In genomic region chr6:67014679-67015075, GRCm38 (mm10) we compare ENCODE assay signal across 11 mouse cellular contexts. TPM values are rescaled to one million over a fixed set of nuclear protein-coding genes. Genes with fewer than 3 reads are reported as not detected.
DNase-seq lines count a peak whose midpoint lies in the region; ATAC-seq and TF ChIP-seq lines count a peak whose summit lies in the region.
"Had no signal": no experiment of that assay in that cellular context is flagged by ENCODE, and none has a peak within 500 bp of the region (broad histone marks: within the 10 kb centered on the region; RNA-seq: fewer than 3 reads in every experiment).

No protein-coding gene starts in this region.

- no peak overlapping the region for H3ac ChIP-seq in C2C12 (ENCODE audit: control insufficient read depth, insufficient read length, low read depth)

- peak; percentile 91 for ATAC-seq in intestine, postnatal 0 days
- ATAC-seq in liver, embryonic 15.5 days (ENCODE audit: insufficient read depth): peak; percentile 43

- no peaks in the 10 kb centered on the region for H3K79me2 ChIP-seq in C2C12 (ENCODE audit: control insufficient read depth, insufficient read depth)

- no peaks in the 10 kb centered on the region for H3K27me3 ChIP-seq in C2C12 (ENCODE audit: control insufficient read depth, insufficient read depth, insufficient read length)
- H3K27me3 ChIP-seq in intestine, postnatal 0 days (replicated peaks; ENCODE audit: control insufficient read depth, insufficient read depth, low read length): no peaks in the 10 kb centered on the region
- H3K27me3 ChIP-seq in liver, embryonic 15.5 days: no peaks in the 10 kb centered on the region
- H3K27me3 ChIP-seq: stomach, embryonic 15.5 days had no signal

- peaks cover 2% of the 10 kb centered on the region for H3K79me3 ChIP-seq in C2C12 (ENCODE audit: low read depth)

- 55% methylated on average over 1 of the region's 1 CpGs for WGBS in intestine, postnatal 0 days
- WGBS in liver, embryonic 15.5 days (ENCODE audit: insufficient replicate concordance): 81% methylated on average over 1 of the region's 1 CpGs

- intact Hi-C loops in gastrocnemius, adult 2 months (cut with DNase I): no loop called here

- no peak overlapping the region for H3K4me3 ChIP-seq in gastrocnemius, adult 2 months
- no peak overlapping the region for H3K4me3 ChIP-seq in C2C12 (ENCODE audit: insufficient read depth, poor library complexity, severe bottlenecking)
- no peak overlapping the region for H3K4me3 ChIP-seq in intestine, postnatal 0 days (ENCODE audit: low read depth, low read length)
- no peak overlapping the region for H3K4me3 ChIP-seq in liver, embryonic 15.5 days (replicated peaks)
- H3K4me3 ChIP-seq: stomach, embryonic 15.5 days had no signal

- H3K36me3 ChIP-seq in C2C12 (ENCODE audit: control insufficient read depth, insufficient read depth): no peaks in the 10 kb centered on the region
- H3K36me3 ChIP-seq in intestine, postnatal 0 days (ENCODE audit: control insufficient read depth, insufficient read depth): peaks cover 13% of the 10 kb centered on the region
- H3K36me3 ChIP-seq in liver, embryonic 15.5 days (replicated peaks): no peaks in the 10 kb centered on the region
- H3K36me3 ChIP-seq: stomach, embryonic 15.5 days had no signal

- peak overlapping the region; percentile 55 for H3K27ac ChIP-seq in gastrocnemius, adult 2 months
- H3K27ac ChIP-seq in intestine, postnatal 0 days (ENCODE audit: low read depth, low read length): peak overlapping the region; percentile 86
- H3K27ac ChIP-seq in liver, embryonic 15.5 days (replicated peaks): peak overlapping the region; percentile 78
- H3K27ac ChIP-seq: stomach, embryonic 15.5 days had no signal

- TF ChIP-seq CTCF in gastrocnemius, adult 2 months (IDR thresholded peaks at IDR 0.05): no peak
- no peak for TF ChIP-seq CTCF in C2C12 (IDR thresholded peaks at IDR 0.05; ENCODE audit: control insufficient read depth, insufficient read depth, insufficient read length)
- TF ChIP-seq CTCF in intestine, postnatal 0 days (IDR thresholded peaks at IDR 0.05; ENCODE audit: low read depth): no peak

- H3K9ac ChIP-seq in intestine, postnatal 0 days (ENCODE audit: low read depth, low read length): no peak overlapping the region
- 0 out of 2 replicates have a peak overlapping the region, but pooled peaks have one; percentile 7 for H3K9ac ChIP-seq in liver, embryonic 15.5 days
- H3K9ac ChIP-seq: lung, embryonic 14.5 days; stomach, embryonic 15.5 days had no signal

- no peak overlapping the region for H3K4me2 ChIP-seq in intestine, postnatal 0 days (replicated peaks; ENCODE audit: low read depth)
- peak overlapping the region; percentile 42; the same call in 1 of the 2 replicates for H3K4me2 ChIP-seq in liver, embryonic 15.5 days
- H3K4me2 ChIP-seq: lung, embryonic 14.5 days; stomach, embryonic 15.5 days had no signal

- DNase-seq in gastrocnemius, adult 2 months: peak; percentile 28
- DNase-seq in gastrocnemius, postnatal 25 days: no peak
- DNase-seq in urinary bladder, adult 2 months (ENCODE audit: low spot score): no peak
- DNase-seq in cerebellum, adult 9-11 months: no peak
- DNase-seq in spleen, postnatal 36 days (ENCODE audit: low spot score in 2 of 2): no peak
- DNase-seq: cerebellum, adult 18-20 months; lung, embryonic 14.5 days had no signal

- no peaks in the 10 kb centered on the region for H3K9me3 ChIP-seq in intestine, postnatal 0 days (ENCODE audit: control insufficient read depth)
- H3K9me3 ChIP-seq in liver, embryonic 15.5 days (replicated peaks): no peaks in the 10 kb centered on the region
- H3K9me3 ChIP-seq: stomach, embryonic 15.5 days had no signal

- peaks cover 20% of the 10 kb centered on the region for H3K4me1 ChIP-seq in intestine, postnatal 0 days (replicated peaks; ENCODE audit: control insufficient read depth, insufficient read depth, low read length)
- H3K4me1 ChIP-seq in liver, embryonic 15.5 days (replicated peaks): peaks cover 51% of the 10 kb centered on the region

TF ChIP-seq in C2C12, 6 proteins besides CTCF, POLR2A, EP300 and RAD21:
- TF ChIP-seq MYOG (IDR thresholded peaks at IDR 0.05; ENCODE audit: control insufficient read depth, extremely low read depth, insufficient read length) (no peak), MYOD1 (IDR thresholded peaks at IDR 0.05; ENCODE audit: control insufficient read depth, insufficient read length, low read depth) (peak; percentile 80)
TF ChIP-seq in C2C12: peak in this region for 1.

RNA-seq across cellular contexts. Expression of gene Gadd45a, which starts 22.6 kb away (rescaled TPM):
- total RNA-seq in gastrocnemius, adult 2 months (2021): 10 to 100 TPM; 27.6 to 38.9 TPM
- 10 to 100 TPM; 32.5 to 36.8 TPM for total RNA-seq in gastrocnemius, postnatal 25 days (2021)
- 16.8 TPM for polyA plus RNA-seq in C2C12 (2012; fragmentation: generic; extraction: Trizol)
- polyA plus RNA-seq in intestine, postnatal 0 days (2015; fragmentation: Nextera tagmentation; extraction: Ambion mirVana): 68.1 and 74.0 TPM in 2 replicates
- 64.3 and 72.9 TPM in 2 replicates for polyA plus RNA-seq in liver, embryonic 15.5 days (2015; fragmentation: Nextera tagmentation; extraction: Ambion mirVana)
- polyA plus RNA-seq in urinary bladder, adult 2 months (2012; rRNA removed): 53.5 and 69.7 TPM in 2 replicates
